ENCODE assay signal across 13 mouse cellular contexts in the genomic region with DNA sequence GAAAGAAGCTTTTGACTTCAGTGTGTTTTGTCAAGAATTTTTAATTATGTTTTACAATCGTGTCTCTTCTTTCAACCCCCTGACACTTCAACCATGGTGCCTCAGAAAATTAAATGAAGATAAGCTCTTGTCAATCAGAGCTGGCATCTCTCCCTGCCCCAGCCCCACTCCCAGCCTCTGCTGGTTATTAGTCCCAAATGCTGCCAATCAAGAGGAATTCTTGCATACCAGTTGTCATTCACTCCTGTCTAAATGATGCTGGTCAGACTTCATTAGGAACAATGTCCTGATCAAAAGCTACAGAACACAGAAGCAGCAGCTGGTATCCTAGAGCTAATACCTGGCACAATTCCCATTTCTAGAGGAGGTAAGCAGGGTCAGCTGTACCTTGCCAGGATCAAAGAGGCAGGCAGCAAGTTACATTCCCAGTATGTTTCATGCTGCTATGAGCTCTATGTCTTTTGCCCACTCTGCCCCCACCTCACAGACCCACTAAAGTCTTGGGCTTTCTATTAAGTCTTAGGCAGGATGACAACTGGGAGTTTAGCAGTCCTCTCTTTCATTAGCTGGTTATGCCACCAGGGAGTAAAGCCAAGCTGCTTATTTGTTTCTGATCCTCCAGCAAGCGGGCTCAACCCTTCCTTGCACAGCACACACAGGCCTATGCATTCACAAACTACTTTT.
DNase-seq lines count a peak whose midpoint lies in the region; ATAC-seq and TF ChIP-seq lines count a peak whose summit lies in the region.
"Had no signal": no experiment of that assay in that cellular context is flagged by ENCODE, and none has a peak within 500 bp of the region (broad histone marks: within the 10 kb centered on the region; RNA-seq: fewer than 3 reads in every experiment).

No protein-coding gene starts in this region.

- H3K36me3 ChIP-seq in forebrain, embryonic 11.5 days (ENCODE audit: control insufficient read depth, insufficient read depth, low read length) = no peaks in the 10 kb centered on the region
- H3K36me3 ChIP-seq in forebrain, postnatal 0 days (ENCODE audit: insufficient read depth) = no peaks in the 10 kb centered on the region
- H3K36me3 ChIP-seq in forebrain, embryonic 13.5 days (ENCODE audit: poor library complexity, severe bottlenecking) = no peaks in the 10 kb centered on the region
- no peaks in the 10 kb centered on the region for H3K36me3 ChIP-seq in midbrain, embryonic 12.5 days
- H3K36me3 ChIP-seq: embryonic facial prominence, embryonic 13.5 days; liver, embryonic 15.5 days had no signal

- H3K27me3 ChIP-seq in forebrain, embryonic 11.5 days (ENCODE audit: control insufficient read depth, insufficient read depth, low read length) = no peaks in the 10 kb centered on the region
- no peaks in the 10 kb centered on the region for H3K27me3 ChIP-seq in forebrain, postnatal 0 days (ENCODE audit: insufficient read depth, low read length)
- no peaks in the 10 kb centered on the region for H3K27me3 ChIP-seq in forebrain, embryonic 13.5 days
- H3K27me3 ChIP-seq in midbrain, embryonic 12.5 days = no peaks in the 10 kb centered on the region
- H3K27me3 ChIP-seq: embryonic facial prominence, embryonic 13.5 days; liver, embryonic 15.5 days had no signal

- peaks cover 16% of the 10 kb centered on the region for H3K4me1 ChIP-seq in forebrain, embryonic 11.5 days (replicated peaks; ENCODE audit: control insufficient read depth, insufficient read depth, low read length)
- H3K4me1 ChIP-seq in forebrain, postnatal 0 days (ENCODE audit: insufficient read depth) = peaks cover 4% of the 10 kb centered on the region; the same call in 1 of the 2 replicates
- peaks cover 61% of the 10 kb centered on the region for H3K4me1 ChIP-seq in forebrain, embryonic 13.5 days
- H3K4me1 ChIP-seq in midbrain, embryonic 12.5 days = peaks cover 29% of the 10 kb centered on the region
- H3K4me1 ChIP-seq: liver, embryonic 15.5 days had no signal

- no peak for DNase-seq in forebrain, embryonic 11.5 days (ENCODE audit: low spot score)
- DNase-seq in forebrain, postnatal 0 days = no peak
- DNase-seq in brain, embryonic 14.5 days (ENCODE audit: low read depth) = peak; percentile 83
- no peak for DNase-seq in ovary, adult 18-20 months (ENCODE audit: low spot score)
- no peak for DNase-seq in kidney, postnatal 25 days
- DNase-seq: adrenal gland, postnatal 14 days; right cerebral cortex, postnatal 25 days had no signal

- TF ChIP-seq CTCF in forebrain, postnatal 0 days (IDR thresholded peaks at IDR 0.05; ENCODE audit: low read depth) = no peak
- TF ChIP-seq CTCF in brain, embryonic 14.5 days (IDR thresholded peaks at IDR 0.05; ENCODE audit: borderline replicate concordance, extremely low read depth, insufficient read depth, insufficient read length) = no peak

- no peak for TF ChIP-seq POLR2A in brain, embryonic 14.5 days (IDR thresholded peaks at IDR 0.05; ENCODE audit: borderline replicate concordance, extremely low read depth, insufficient read depth, insufficient read length, poor library complexity, severe bottlenecking)

- 22% methylated on average over 2 of the region's 2 CpGs for WGBS in forebrain, embryonic 11.5 days
- WGBS in forebrain, postnatal 0 days = 16% methylated on average over 2 of the region's 2 CpGs
- WGBS in forebrain, embryonic 13.5 days = 5% methylated on average over 2 of the region's 2 CpGs
- 21% methylated on average over 2 of the region's 2 CpGs for WGBS in midbrain, embryonic 12.5 days

- H3K4me2 ChIP-seq in forebrain, embryonic 11.5 days (ENCODE audit: low read depth, low read length, severe bottlenecking) = no peak overlapping the region
- H3K4me2 ChIP-seq in forebrain, postnatal 0 days (ENCODE audit: low read depth) = no peak overlapping the region
- peak overlapping the region; percentile 7; the same call in 1 of the 2 replicates for H3K4me2 ChIP-seq in forebrain, embryonic 13.5 days
- no peak overlapping the region for H3K4me2 ChIP-seq in midbrain, embryonic 12.5 days (replicated peaks)
- H3K4me2 ChIP-seq: embryonic facial prominence, embryonic 13.5 days; liver, embryonic 15.5 days had no signal

- peak; percentile 60; the same call in 1 of the 2 replicates for ATAC-seq in forebrain, embryonic 11.5 days (replicated peaks; ENCODE audit: low FRiP score)
- no peak for ATAC-seq in forebrain, postnatal 0 days
- ATAC-seq in forebrain, embryonic 13.5 days = peak; percentile 45; the same call in 1 of the 2 replicates
- ATAC-seq in midbrain, embryonic 12.5 days (ENCODE audit: low FRiP score, low read depth) = peak; percentile 65; the same call in 1 of the 2 replicates
- no peak for ATAC-seq in erythroid progenitor cell, adult 5-6 weeks (replicated peaks; ENCODE audit: low FRiP score, poor library complexity, severe bottlenecking)
- ATAC-seq: inflammation-experienced regulatory T-cells, adult 6 months had no signal

- no peak overlapping the region for H3K27ac ChIP-seq in forebrain, embryonic 11.5 days (ENCODE audit: low read depth, low read length)
- H3K27ac ChIP-seq in forebrain, postnatal 0 days (ENCODE audit: low read depth, low read length) = no peak overlapping the region
- H3K27ac ChIP-seq in forebrain, embryonic 13.5 days = peak overlapping the region; percentile 73
- H3K27ac ChIP-seq in midbrain, embryonic 12.5 days (replicated peaks) = 0 out of 2 replicates have a peak overlapping the region, but pooled peaks have one; percentile 43
- H3K27ac ChIP-seq: embryonic facial prominence, embryonic 13.5 days; liver, embryonic 15.5 days had no signal

- no peak overlapping the region for H3K4me3 ChIP-seq in forebrain, embryonic 11.5 days (ENCODE audit: low read depth, low read length)
- no peak overlapping the region for H3K4me3 ChIP-seq in forebrain, postnatal 0 days (ENCODE audit: low read depth, low read length)
- H3K4me3 ChIP-seq in forebrain, embryonic 13.5 days = no peak overlapping the region
- no peak overlapping the region for H3K4me3 ChIP-seq in midbrain, embryonic 12.5 days
- H3K4me3 ChIP-seq: embryonic facial prominence, embryonic 13.5 days; liver, embryonic 15.5 days had no signal

- no peak overlapping the region for H3K9ac ChIP-seq in forebrain, embryonic 11.5 days (ENCODE audit: low read length)
- H3K9ac ChIP-seq in forebrain, postnatal 0 days = no peak overlapping the region
- no peak overlapping the region for H3K9ac ChIP-seq in forebrain, embryonic 13.5 days
- no peak overlapping the region for H3K9ac ChIP-seq in midbrain, embryonic 12.5 days (replicated peaks)
- H3K9ac ChIP-seq: embryonic facial prominence, embryonic 13.5 days; liver, embryonic 15.5 days had no signal

- H3K9me3 ChIP-seq in forebrain, embryonic 11.5 days (ENCODE audit: control insufficient read depth, low read length) = no peaks in the 10 kb centered on the region
- H3K9me3 ChIP-seq in forebrain, postnatal 0 days (ENCODE audit: low read length) = no peaks in the 10 kb centered on the region
- H3K9me3 ChIP-seq in forebrain, embryonic 13.5 days (replicated peaks) = no peaks in the 10 kb centered on the region
- H3K9me3 ChIP-seq in midbrain, embryonic 12.5 days = no peaks in the 10 kb centered on the region
- H3K9me3 ChIP-seq: embryonic facial prominence, embryonic 13.5 days; liver, embryonic 15.5 days had no signal

Comparison
In these comparisons a context has a peak if more than half of its experiments do, and no peak if none do; other contexts are left out.
1. ATAC-seq: peak in forebrain, embryonic 11.5 days (single experiment), forebrain, embryonic 13.5 days (single experiment) and midbrain, embryonic 12.5 days (single experiment); none in forebrain, postnatal 0 days (single experiment) and erythroid progenitor cell, adult 5-6 weeks (single experiment).
2. H3K27ac ChIP-seq: peak in forebrain, embryonic 13.5 days (single experiment) and midbrain, embryonic 12.5 days (single experiment); none in forebrain, embryonic 11.5 days (single experiment) and forebrain, postnatal 0 days (single experiment).